Mouse (Mus musculus): ENCODE results near the gene Klhl10. TPM values are rescaled to one million over a fixed set of nuclear protein-coding genes. Genes with fewer than 3 reads are reported as not detected.

The Klhl10 gene
- polyA plus RNA-seq, 1 experiment from 2014 or later: 0.89 TPM

DNA sequence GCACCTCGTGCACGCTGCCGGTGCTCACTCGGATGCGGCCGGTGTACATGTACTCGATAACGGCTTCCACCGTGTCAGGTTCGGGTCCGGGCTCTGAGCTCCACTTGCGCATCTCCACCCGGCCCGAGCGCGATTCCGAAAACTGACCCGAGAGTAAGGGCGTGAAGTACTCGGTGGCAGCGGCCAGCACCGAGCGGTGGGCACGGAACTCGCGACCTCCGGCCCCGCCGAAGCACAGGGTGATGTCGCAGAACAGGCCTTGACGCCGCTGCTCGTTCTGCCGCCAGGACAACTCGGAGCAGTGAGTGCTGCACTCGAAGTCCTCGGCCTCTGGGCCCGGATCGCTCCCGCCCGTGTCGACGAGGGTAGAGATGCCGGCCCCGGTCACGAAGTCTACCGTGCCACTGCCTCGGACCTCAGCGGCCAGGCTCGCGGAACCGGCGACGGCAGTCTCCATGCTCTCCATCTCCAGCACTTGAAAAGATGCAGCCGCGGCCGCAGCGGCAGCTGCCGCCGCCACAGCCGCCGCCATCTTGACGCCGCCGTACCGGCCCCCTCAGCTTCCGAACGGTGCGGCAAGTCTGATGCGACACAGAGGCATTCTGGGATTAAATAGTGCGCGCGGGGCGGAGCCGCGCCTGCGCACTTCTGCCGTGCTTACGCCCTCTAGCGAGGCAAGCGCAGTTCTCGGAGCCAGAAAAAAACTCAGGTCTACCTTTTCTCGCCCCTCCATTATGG is 30.6 kb downstream of the Klhl10 start, which contains the start of gene Klhl11:
Klhl11 (minus strand) TSS at position 545 of the 738 bp plus-strand sequence.
- H3K4me2 ChIP-seq (replicated peaks): peak within 1 kb of the TSS; percentile 86
- H3K4me1 ChIP-seq: peaks cover 20% of the 10 kb centered on the region
- H3K36me3 ChIP-seq: peaks cover 22% of the 10 kb centered on the region
- H3K4me3 ChIP-seq: peak within 1 kb of the TSS; percentile 94
- under 1% methylated on average over 77 of the region's 83 CpGs for WGBS
- no peaks in the 10 kb centered on the region for H3K27me3 ChIP-seq
- H3K9me3 ChIP-seq: no peaks in the 10 kb centered on the region
- ATAC-seq (ENCODE audit: low FRiP score, low read depth): peak; percentile 93
- peak within 1 kb of the TSS; percentile 85 for H3K27ac ChIP-seq (replicated peaks)
- H3K9ac ChIP-seq (replicated peaks): peak within 1 kb of the TSS; percentile 94

DNA sequence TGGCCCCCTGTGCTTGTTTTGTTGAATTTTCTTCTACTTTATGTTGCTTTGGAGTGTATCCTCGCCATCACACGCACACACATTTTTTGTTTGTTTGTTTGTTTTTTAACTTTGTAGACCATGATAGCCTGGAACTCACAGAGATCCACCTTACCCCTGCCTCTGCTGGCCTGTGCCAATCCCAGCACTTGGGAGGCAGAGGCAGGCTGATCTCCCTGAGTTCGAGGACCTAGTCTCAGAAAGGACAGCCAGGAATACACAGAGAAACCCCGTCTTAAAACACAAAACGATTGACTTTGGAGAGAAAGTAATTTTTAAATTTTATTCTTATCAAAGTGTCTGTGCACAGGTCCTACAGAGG is 31.2 kb downstream of the Klhl10 start:
- peak overlapping the region; percentile 94 for H3K4me3 ChIP-seq
- H3K4me1 ChIP-seq: peaks cover 20% of the 10 kb centered on the region
- no peaks in the 10 kb centered on the region for H3K9me3 ChIP-seq
- H3K36me3 ChIP-seq: peaks cover 26% of the 10 kb centered on the region
- WGBS: 36% methylated on average over 5 of the region's 5 CpGs
- peak; percentile 42; the same call in 1 of the 2 replicates for ATAC-seq (ENCODE audit: low FRiP score, low read depth)
- H3K9ac ChIP-seq (replicated peaks): no peak overlapping the region
- no peaks in the 10 kb centered on the region for H3K27me3 ChIP-seq
- H3K27ac ChIP-seq (replicated peaks): no peak overlapping the region
- H3K4me2 ChIP-seq (replicated peaks): no peak overlapping the region

DNA sequence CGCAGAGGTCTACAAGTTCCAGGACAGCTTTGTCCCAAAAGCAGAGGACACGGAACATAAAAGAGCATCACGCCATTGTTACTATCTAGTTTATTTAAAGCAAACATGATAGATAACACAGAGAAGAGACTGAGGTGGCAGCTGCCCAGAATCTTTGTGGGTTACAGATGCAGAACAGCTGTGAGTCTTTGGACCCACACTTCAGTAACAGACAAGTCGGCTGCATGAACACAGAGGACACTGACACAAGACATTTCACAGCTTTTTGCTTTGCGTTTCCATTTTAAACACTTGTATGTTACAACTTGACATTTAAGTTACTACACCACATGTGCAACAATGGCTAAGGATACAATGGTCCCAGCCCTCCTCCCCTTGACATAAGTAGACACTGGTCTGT is 34.6 kb downstream of the Klhl10 start:
- Histone ChIP-seq H3K27me3 (no peaks in the 10 kb centered on the region), H3K36me3 (peaks cover 55% of the 10 kb centered on the region), H3K9ac (replicated peaks) (no peak overlapping the region), H3K4me3 (no peak overlapping the region), H3K27ac (replicated peaks) (no peak overlapping the region), H3K9me3 (no peaks in the 10 kb centered on the region), H3K4me1 (peaks cover 2% of the 10 kb centered on the region), H3K4me2 (replicated peaks) (no peak overlapping the region)
- no peak for ATAC-seq (ENCODE audit: low FRiP score, low read depth)
- 92% methylated on average over 5 of the region's 5 CpGs for WGBS

DNA sequence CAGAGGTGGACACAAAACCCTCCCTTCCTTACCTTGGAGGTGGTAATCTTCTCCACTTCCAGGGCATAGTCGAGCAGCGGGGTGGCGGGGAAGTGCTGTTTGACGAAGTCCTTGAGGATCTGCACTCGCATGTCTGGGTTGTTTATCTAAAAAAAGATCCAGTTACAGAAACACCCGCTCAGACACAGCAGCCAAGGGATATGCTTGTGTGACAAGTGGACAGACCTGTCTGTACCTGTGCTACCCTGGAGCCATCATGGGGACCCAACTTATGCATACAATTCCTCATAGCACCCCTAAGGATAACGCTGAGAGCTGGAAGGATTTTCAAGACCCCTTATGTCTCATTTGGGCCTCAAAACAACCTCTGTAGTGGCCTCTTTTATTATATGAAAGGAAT is 37.4 kb downstream of the Klhl10 start:
- no peak for ATAC-seq (ENCODE audit: low FRiP score, low read depth)
- peaks cover 83% of the 10 kb centered on the region for H3K36me3 ChIP-seq

DNA sequence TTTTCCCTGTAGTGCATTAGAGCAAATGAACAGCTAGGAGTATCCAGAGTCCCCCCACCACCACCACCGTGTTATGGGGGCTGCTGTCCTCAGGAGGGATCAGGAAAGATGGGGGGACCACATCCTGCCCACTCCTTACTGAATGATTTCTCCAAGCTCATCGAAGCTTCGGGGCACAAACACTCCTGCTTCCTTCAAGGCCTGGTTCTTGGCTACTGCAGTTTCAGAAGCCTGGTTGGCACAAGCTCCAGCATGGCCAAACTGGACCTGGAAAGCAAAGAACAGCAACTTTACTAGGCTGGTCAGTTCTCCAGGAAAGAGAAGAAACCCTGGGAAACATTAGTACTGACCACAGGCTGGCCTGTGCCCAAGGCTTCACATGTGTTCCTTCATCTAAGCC is 42.7 kb downstream of the Klhl10 start:
- 92% methylated on average over 3 of the region's 3 CpGs for WGBS

More for the DNA sequence above, 37.4 kb downstream of the Klhl10 start:
- H3K4me1 ChIP-seq: no peaks in the 10 kb centered on the region
- H3K4me3 ChIP-seq: no peak overlapping the region
- no peak overlapping the region for H3K9ac ChIP-seq (replicated peaks)
- H3K9me3 ChIP-seq: no peaks in the 10 kb centered on the region
- WGBS: 91% methylated on average over 7 of the region's 7 CpGs
- H3K4me2 ChIP-seq (replicated peaks): no peak overlapping the region
- H3K27me3 ChIP-seq: no peaks in the 10 kb centered on the region
- H3K27ac ChIP-seq (replicated peaks): no peak overlapping the region

DNA sequence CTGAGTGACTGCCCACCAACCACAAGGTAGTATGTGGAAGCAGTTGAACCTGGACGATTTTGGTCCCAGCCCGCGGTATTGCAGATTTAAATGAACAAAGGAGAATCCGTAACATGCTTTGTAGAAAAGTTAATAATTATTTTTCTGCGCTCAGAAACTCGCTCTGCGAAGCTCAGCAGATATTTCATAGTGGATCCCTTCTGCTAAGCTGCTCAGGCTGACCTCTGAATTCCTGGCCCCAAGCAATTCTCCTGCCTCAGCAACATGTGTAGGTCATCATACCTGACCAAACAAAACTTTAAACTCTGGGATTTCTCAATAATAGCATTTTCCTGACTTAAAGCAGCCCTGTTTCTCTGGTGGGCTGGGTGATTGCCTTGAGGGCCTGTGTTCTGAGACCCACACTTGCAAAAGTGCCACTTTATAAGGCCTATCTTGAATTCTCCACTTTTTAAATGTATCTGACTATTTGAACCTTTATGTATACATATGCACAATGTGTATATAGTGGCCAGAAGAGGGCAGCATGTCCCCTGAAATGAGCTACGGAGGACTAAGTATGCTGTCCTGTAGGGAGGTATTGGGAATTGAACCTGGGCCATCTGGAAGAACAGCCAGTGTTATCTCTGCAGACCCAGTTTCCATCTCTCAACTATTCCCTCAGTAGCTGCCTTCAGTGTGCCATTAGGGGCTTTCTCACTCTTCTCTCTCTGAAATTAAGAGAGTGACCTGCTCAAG is 44.3 kb downstream of the Klhl10 start:
- H3K9me3 ChIP-seq: no peaks in the 10 kb centered on the region
- H3K27me3 ChIP-seq: no peaks in the 10 kb centered on the region
- no peak for ATAC-seq (ENCODE audit: low FRiP score, low read depth)
- WGBS: 89% methylated on average over 8 of the region's 8 CpGs
- no peak overlapping the region for H3K4me2 ChIP-seq (replicated peaks)
- H3K27ac ChIP-seq (replicated peaks): no peak overlapping the region
- H3K4me1 ChIP-seq: no peaks in the 10 kb centered on the region
- H3K36me3 ChIP-seq: peaks cover 93% of the 10 kb centered on the region
- no peak overlapping the region for H3K4me3 ChIP-seq
- H3K9ac ChIP-seq (replicated peaks): no peak overlapping the region

More for the DNA sequence above, 42.7 kb downstream of the Klhl10 start:
- Histone ChIP-seq H3K27ac (replicated peaks) (no peak overlapping the region), H3K4me3 (no peak overlapping the region), H3K9ac (replicated peaks) (no peak overlapping the region), H3K27me3 (no peaks in the 10 kb centered on the region), H3K36me3 (peaks cover 92% of the 10 kb centered on the region), H3K9me3 (no peaks in the 10 kb centered on the region), H3K4me1 (no peaks in the 10 kb centered on the region), H3K4me2 (replicated peaks) (no peak overlapping the region)
- ATAC-seq (ENCODE audit: low FRiP score, low read depth): no peak

DNA sequence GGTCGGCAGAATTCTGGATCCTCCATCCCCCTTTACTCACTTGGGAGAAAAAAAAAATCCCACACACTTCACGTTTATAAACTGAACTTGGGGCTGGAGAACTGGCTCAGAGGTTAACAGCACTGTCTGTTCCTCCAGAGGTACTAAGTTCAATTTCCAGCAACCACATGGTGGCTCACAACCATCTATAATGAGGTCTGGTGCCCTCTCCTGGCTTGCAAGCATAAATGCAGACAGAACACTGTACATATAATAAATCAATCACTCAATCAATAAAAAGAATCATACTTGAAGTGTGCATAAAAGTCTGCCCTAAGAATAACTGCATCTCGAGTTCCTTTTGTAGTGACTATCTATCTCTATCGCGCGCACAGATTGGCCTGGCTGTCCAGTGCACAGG is 49.2 kb downstream of the Klhl10 start:
- no peaks in the 10 kb centered on the region for H3K4me1 ChIP-seq
- no peak overlapping the region for H3K9ac ChIP-seq (replicated peaks)
- 91% methylated on average over 6 of the region's 6 CpGs for WGBS
- H3K4me3 ChIP-seq: no peak overlapping the region
- ATAC-seq (ENCODE audit: low FRiP score, low read depth): no peak
- H3K9me3 ChIP-seq: no peaks in the 10 kb centered on the region
- H3K4me2 ChIP-seq (replicated peaks): no peak overlapping the region
- no peak overlapping the region for H3K27ac ChIP-seq (replicated peaks)
- H3K27me3 ChIP-seq: no peaks in the 10 kb centered on the region
- H3K36me3 ChIP-seq: peaks cover 91% of the 10 kb centered on the region

DNA sequence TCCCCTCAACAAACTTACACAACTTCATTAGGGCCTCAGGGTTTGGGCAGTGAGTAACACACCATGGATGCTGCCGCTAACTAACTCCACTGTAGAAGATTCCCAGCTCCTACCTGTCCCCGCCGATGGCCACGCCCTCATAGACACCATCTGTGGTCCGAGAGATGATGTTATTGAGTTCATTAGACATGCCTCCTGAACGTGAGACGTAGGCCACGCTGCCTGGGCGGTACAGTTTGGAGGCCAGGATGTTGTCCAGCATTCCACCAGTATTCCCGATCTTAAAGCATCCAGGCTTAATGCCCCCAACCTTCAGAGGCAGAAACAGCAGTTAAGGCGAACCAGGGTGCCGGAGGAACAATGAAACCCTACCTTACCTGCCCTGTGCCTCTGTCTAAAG is 52.1 kb downstream of the Klhl10 start:
- no peaks in the 10 kb centered on the region for H3K27me3 ChIP-seq
- no peak overlapping the region for H3K4me3 ChIP-seq
- no peak overlapping the region for H3K27ac ChIP-seq (replicated peaks)
- 94% methylated on average over 12 of the region's 12 CpGs for WGBS
- H3K4me1 ChIP-seq: no peaks in the 10 kb centered on the region
- no peak overlapping the region for H3K9ac ChIP-seq (replicated peaks)
- no peak for ATAC-seq (ENCODE audit: low FRiP score, low read depth)
- H3K9me3 ChIP-seq: no peaks in the 10 kb centered on the region
- no peak overlapping the region for H3K4me2 ChIP-seq (replicated peaks)
- peaks cover 96% of the 10 kb centered on the region for H3K36me3 ChIP-seq

DNA sequence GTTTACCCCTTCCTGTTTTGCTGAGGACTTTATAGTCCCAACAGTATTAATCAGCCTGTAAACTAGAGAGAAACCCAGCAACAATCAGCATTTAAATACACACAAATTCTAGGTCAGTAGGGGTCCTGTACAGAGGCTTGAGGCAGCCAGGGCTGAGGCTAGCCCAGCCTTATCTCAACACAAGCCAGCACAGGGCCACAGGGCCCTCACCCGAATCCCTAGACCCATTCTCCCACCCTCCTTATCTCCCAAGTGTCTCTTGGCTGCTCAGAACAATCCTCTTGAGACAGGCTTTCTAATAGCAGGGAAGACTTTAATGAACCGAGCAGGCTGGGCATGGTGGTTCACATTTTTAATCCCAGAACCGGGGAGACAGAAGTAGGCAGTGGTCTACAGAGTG is 58.5 kb downstream of the Klhl10 start:
- peaks cover 92% of the 10 kb centered on the region for H3K36me3 ChIP-seq
- peaks cover 8% of the 10 kb centered on the region; the same call in 1 of the 2 replicates for H3K4me1 ChIP-seq
- no peak overlapping the region for H3K9ac ChIP-seq (replicated peaks)
- no peak overlapping the region for H3K27ac ChIP-seq (replicated peaks)
- H3K9me3 ChIP-seq: no peaks in the 10 kb centered on the region
- WGBS: 68% methylated on average over 3 of the region's 3 CpGs
- no peak overlapping the region for H3K4me2 ChIP-seq (replicated peaks)
- no peaks in the 10 kb centered on the region for H3K27me3 ChIP-seq
- H3K4me3 ChIP-seq: no peak overlapping the region
- ATAC-seq (ENCODE audit: low FRiP score, low read depth): no peak

DNA sequence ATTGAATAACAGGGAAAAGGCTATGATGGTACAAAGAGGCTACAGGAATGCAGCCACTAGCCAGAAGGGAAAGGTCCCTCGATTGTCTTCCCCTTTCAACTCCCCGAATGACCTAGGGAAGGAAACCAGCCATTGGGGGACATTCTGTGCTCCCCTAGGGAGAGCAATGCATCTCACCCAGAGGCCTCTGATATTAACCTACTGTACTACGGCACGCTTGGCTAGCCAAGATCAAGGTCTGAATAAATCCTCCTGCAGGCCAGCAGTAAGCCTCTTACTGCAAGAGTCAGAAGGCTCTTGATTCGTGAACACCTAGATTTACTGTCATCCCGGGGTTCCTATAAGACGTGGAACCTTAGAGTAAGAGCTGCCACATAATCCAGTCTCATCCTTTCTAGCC is 58.9 kb downstream of the Klhl10 start:
- no peaks in the 10 kb centered on the region for H3K27me3 ChIP-seq
- peaks cover 8% of the 10 kb centered on the region; the same call in 1 of the 2 replicates for H3K4me1 ChIP-seq
- WGBS: 67% methylated on average over 7 of the region's 7 CpGs
- H3K36me3 ChIP-seq: peaks cover 92% of the 10 kb centered on the region
- no peak overlapping the region for H3K4me2 ChIP-seq (replicated peaks)
- no peak overlapping the region for H3K9ac ChIP-seq (replicated peaks)
- no peak for ATAC-seq (ENCODE audit: low FRiP score, low read depth)
- no peak overlapping the region for H3K4me3 ChIP-seq
- H3K9me3 ChIP-seq: no peaks in the 10 kb centered on the region
- H3K27ac ChIP-seq (replicated peaks): no peak overlapping the region

DNA sequence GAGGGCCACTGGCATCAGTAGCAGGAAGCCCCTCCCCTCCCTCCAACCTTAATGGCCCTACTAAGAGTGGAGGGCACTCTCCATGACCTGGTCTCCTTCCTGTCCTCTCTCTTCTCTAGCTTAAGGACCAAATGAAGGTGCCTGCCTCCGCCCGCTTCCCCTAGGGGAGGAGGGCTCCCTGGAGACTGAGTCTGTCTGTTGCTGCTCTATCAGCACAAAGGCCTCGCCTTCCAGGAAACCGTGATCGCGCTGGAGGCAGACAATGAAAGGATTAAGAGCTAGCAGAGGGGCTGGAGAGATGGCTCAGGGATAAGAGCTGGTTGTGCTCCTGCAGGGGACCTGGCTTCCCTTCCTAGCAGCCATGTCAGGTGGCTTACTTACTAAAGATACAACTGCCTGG is 59.6 kb downstream of the Klhl10 start:
- WGBS: 11% methylated on average over 6 of the region's 6 CpGs
- Histone ChIP-seq H3K27me3 (no peaks in the 10 kb centered on the region), H3K4me3 (no peak overlapping the region), H3K9ac (replicated peaks) (no peak overlapping the region), H3K27ac (replicated peaks) (peak overlapping the region; percentile 65), H3K4me1 (peaks cover 8% of the 10 kb centered on the region; the same call in 1 of the 2 replicates), H3K36me3 (peaks cover 92% of the 10 kb centered on the region), H3K9me3 (no peaks in the 10 kb centered on the region), H3K4me2 (replicated peaks) (no peak overlapping the region)
- peak; percentile 54; the same call in 1 of the 2 replicates for ATAC-seq (ENCODE audit: low FRiP score, low read depth)

DNA sequence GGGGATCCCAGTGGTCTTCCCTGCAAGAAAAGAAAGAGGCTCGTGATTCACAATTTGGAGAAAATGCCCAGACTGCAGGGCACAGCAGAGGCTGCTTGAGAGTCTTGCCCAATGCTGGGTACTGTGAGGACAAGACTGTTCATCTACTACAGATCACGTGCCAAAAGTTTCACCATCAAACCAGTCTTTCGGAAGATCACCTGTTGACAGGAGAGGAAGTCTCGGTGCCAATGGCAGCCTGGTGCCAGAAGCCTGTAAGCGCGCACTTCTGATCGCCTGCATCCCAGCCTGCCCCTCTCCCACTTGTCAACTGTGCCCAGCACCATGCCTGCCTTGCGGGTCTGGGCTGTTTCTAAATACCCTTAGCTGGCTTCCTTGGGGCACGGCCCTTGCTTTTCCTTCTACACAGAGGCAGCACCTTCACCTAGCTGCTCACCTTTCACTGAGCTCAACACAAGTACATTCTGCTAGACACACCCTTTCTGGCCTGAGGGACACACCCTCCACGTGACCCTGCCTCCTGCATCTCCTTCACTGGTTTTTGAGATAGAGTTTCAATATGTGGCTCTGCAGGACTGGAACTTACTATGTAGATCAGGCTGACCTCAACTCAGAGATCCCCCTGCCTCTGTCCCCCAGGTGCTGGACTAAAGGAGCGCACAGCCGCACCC is 63.4 kb downstream of the Klhl10 start:
- Histone ChIP-seq H3K4me2 (replicated peaks) (no peak overlapping the region), H3K9ac (replicated peaks) (no peak overlapping the region), H3K4me1 (peaks cover 8% of the 10 kb centered on the region; the same call in 1 of the 2 replicates), H3K27me3 (no peaks in the 10 kb centered on the region), H3K4me3 (no peak overlapping the region), H3K9me3 (no peaks in the 10 kb centered on the region), H3K27ac (replicated peaks) (no peak overlapping the region), H3K36me3 (peaks cover 92% of the 10 kb centered on the region)
- WGBS: 94% methylated on average over 12 of the region's 12 CpGs
- no peak for ATAC-seq (ENCODE audit: low FRiP score, low read depth)
